Mouse (Mus musculus) CH12.LX (cell line): Measurements from ENCODE around the gene Hic1. TPM values are rescaled to one million over a fixed set of nuclear protein-coding genes. Genes with fewer than 3 reads are reported as not detected.
A peak's percentile ranks its signal among the peaks of the same experiment; 100 is the strongest.

ENCODE experiments used
- DNase-seq: peaks from one replicate; pipeline ENCODE4 v3.0.0-alpha.2; 2013; ENCODE audit errors: extremely low read depth
- H3K27ac ChIP-seq: 2 replicates; pipeline ENCODE4 v1.5.1; 2012; ENCODE audit warnings: low read depth, mild to moderate bottlenecking, control low read depth, moderate library complexity; ENCODE audit not compliant: insufficient read depth
- H3K27me3 ChIP-seq: replicated peaks from 2 replicates; pipeline ENCODE3; 2012; ENCODE audit warnings: inconsistent platforms
- H3K36me3 ChIP-seq, 2 experiments: replicated peaks in 1 of 2; 2 replicates each; pipeline versions ENCODE3 to v1.6.1; 2012; ENCODE audit warnings: inconsistent platforms in 1 of 2, low read length in 1 of 2, mild to moderate bottlenecking in 1 of 2, mixed read lengths in 1 of 2, moderate library complexity in 1 of 2; ENCODE audit not compliant: control insufficient read depth in 1 of 2, insufficient read depth in 1 of 2
- H3K4me1 ChIP-seq, 2 experiments: 2 replicates each; pipeline ENCODE4 v1.6.1; 2012; ENCODE audit warnings: inconsistent platforms in 1 of 2, moderate library complexity in 1 of 2; ENCODE audit not compliant: insufficient read depth in 2 of 2, control insufficient read depth in 1 of 2
- H3K4me2 ChIP-seq: 2 replicates; pipeline ENCODE4 v1.6.1; 2012; ENCODE audit warnings: low read depth, mild to moderate bottlenecking, control low read depth; ENCODE audit not compliant: poor library complexity, insufficient read depth, severe bottlenecking
- H3K4me3 ChIP-seq, 3 experiments: fragments of 150-350 bp in 1 of 3; sonication (generic) in 1 of 3; replicated peaks in 1 of 3; 2 replicates each; pipeline versions ENCODE3 to v1.5.1; 2011 to 2012; ENCODE audit warnings: low read depth in 2 of 3, low read length in 2 of 3, mild to moderate bottlenecking in 2 of 3, moderate library complexity in 2 of 3, control low read depth in 1 of 3, improper control_type of control experiment in 1 of 3, inconsistent platforms in 1 of 3, mixed read lengths in 1 of 3; ENCODE audit not compliant: poor library complexity in 1 of 3
- H3K79me2 ChIP-seq: replicated peaks from 2 replicates; pipeline ENCODE4 v1.6.1; 2012; ENCODE audit warnings: mild to moderate bottlenecking, moderate library complexity; ENCODE audit not compliant: control insufficient read depth, poor library complexity, insufficient read depth, severe bottlenecking; ENCODE audit errors: extremely low read depth
- H3K9ac ChIP-seq: 2 replicates; pipeline ENCODE4 v1.6.1; 2012; ENCODE audit warnings: low read depth, mild to moderate bottlenecking, control low read depth, moderate library complexity; ENCODE audit not compliant: insufficient read depth
- H3K9me3 ChIP-seq: replicated peaks from 2 replicates; pipeline ENCODE3; 2012; ENCODE audit warnings: low read length, inconsistent platforms, mixed read lengths
- BHLHE40 ChIP-seq: IDR thresholded peaks from 2 replicates; pipeline ENCODE4 v1.6.1; 2011; ENCODE audit warnings: mild to moderate bottlenecking, low read depth, low read length, improper control_type of control experiment
- CTCF ChIP-seq, 2 experiments: IDR thresholded peaks in 1 of 2; conservative IDR thresholded peaks in 1 of 2; 2 replicates each; pipeline ENCODE4 v1.5.1; 2011 to 2012; ENCODE audit warnings: low read depth in 2 of 2, low read length in 2 of 2, improper control_type of control experiment in 1 of 2, inconsistent platforms in 1 of 2, mild to moderate bottlenecking in 1 of 2, moderate library complexity in 1 of 2
- ETS1 ChIP-seq: conservative IDR thresholded peaks from 2 replicates; pipeline ENCODE4 v1.6.1; 2012; ENCODE audit warnings: low read depth, mild to moderate bottlenecking, inconsistent platforms, low read length, improper control_type of control experiment, moderate library complexity
- IRF4 ChIP-seq: IDR thresholded peaks from 2 replicates; pipeline ENCODE4 v1.6.1; 2014; ENCODE audit warnings: low read depth, mild to moderate bottlenecking, inconsistent platforms, low read length, improper control_type of control experiment
- JUN ChIP-seq: IDR thresholded peaks from 2 replicates; pipeline ENCODE4 v1.6.1; 2011; ENCODE audit warnings: low read depth, mild to moderate bottlenecking, low read length, improper control_type of control experiment, moderate library complexity; ENCODE audit not compliant: insufficient read depth
- MAFK ChIP-seq: IDR thresholded peaks from 2 replicates; pipeline ENCODE4 v1.6.1; 2011; ENCODE audit warnings: low read length, improper control_type of control experiment; ENCODE audit not compliant: insufficient replicate concordance
- MAX ChIP-seq: IDR thresholded peaks from 2 replicates; pipeline ENCODE4 v1.6.1; 2011; ENCODE audit warnings: low read length, improper control_type of control experiment
- MXI1 ChIP-seq: IDR thresholded peaks from 2 replicates; pipeline ENCODE4 v1.6.1; 2011; ENCODE audit warnings: mild to moderate bottlenecking, low read depth, low read length, improper control_type of control experiment
- NRF1 ChIP-seq: IDR thresholded peaks from 2 replicates; pipeline ENCODE4 v1.6.1; 2014; ENCODE audit warnings: low read depth, mild to moderate bottlenecking, inconsistent platforms, low read length, improper control_type of control experiment, moderate library complexity
- POLR2AphosphoS2 ChIP-seq: IDR thresholded peaks from 2 replicates; pipeline ENCODE4 v1.6.1; 2011; ENCODE audit warnings: low read depth, low read length, improper control_type of control experiment
- SIN3A ChIP-seq: IDR thresholded peaks from 2 replicates; pipeline ENCODE4 v1.6.1; 2012; ENCODE audit warnings: low read length, improper control_type of control experiment, inconsistent platforms
- TBP ChIP-seq: conservative IDR thresholded peaks from 2 replicates; pipeline ENCODE4 v1.6.1; 2011; ENCODE audit warnings: low read depth, low read length, improper control_type of control experiment
- UBTF ChIP-seq: IDR thresholded peaks from 2 replicates; pipeline ENCODE4 v1.6.1; 2012; ENCODE audit warnings: low read depth, mild to moderate bottlenecking, inconsistent platforms, low read length, improper control_type of control experiment, moderate library complexity
- USF1 ChIP-seq: IDR thresholded peaks from 2 replicates; pipeline ENCODE4 v1.6.1; 2014; ENCODE audit warnings: low read depth, mild to moderate bottlenecking, inconsistent platforms, low read length, improper control_type of control experiment
- USF2 ChIP-seq: conservative IDR thresholded peaks from 2 replicates; pipeline ENCODE4 v1.6.1; 2011; ENCODE audit warnings: low read depth, low read length, improper control_type of control experiment
- dilution Hi-C: fragments of 300-500 bp; cut with MboI; formaldehyde crosslinking; loops from 2 replicates; pipeline ENCODE4 v1.14.3; 2020; ENCODE audit warnings: low sequenced_read_pairs; ENCODE audit not compliant: extremely low pct_unique_long_range_greater_than_20kb, extremely low pct_ligation_motif_present
- in situ Hi-C: fragments of 300-500 bp; cut with MboI; formaldehyde crosslinking; loops from 3 replicates; pipeline ENCODE4 v1.14.3; 2019; ENCODE audit warnings: low sequenced_read_pairs, low pct_ligation_motif_present, low pct_unique_long_range_greater_than_20kb, mixed read lengths
- polyA plus RNA-seq: library from polyadenylated mRNA; unstranded; fragments of >175 nt; gene quantifications from 2 replicates; pipeline ENCODE4 v1.2.1, GENCODE M21; 2012; ENCODE audit warnings: low read depth; ENCODE audit not compliant: insufficient read length
- total RNA-seq, 2 experiments: library from RNA; depleted of rRNA; stranded (reverse); fragments of 300-350 nt in 1 of 2; fragments of >200 nt in 1 of 2; gene quantifications; 2 replicates each; pipeline ENCODE4 v1.2.3; 2012 to 2014

Gene Hic1
- total and polyA plus RNA-seq, 3 experiments, result 2.9 to 6.4 (median 5.7) TPM

DNA sequence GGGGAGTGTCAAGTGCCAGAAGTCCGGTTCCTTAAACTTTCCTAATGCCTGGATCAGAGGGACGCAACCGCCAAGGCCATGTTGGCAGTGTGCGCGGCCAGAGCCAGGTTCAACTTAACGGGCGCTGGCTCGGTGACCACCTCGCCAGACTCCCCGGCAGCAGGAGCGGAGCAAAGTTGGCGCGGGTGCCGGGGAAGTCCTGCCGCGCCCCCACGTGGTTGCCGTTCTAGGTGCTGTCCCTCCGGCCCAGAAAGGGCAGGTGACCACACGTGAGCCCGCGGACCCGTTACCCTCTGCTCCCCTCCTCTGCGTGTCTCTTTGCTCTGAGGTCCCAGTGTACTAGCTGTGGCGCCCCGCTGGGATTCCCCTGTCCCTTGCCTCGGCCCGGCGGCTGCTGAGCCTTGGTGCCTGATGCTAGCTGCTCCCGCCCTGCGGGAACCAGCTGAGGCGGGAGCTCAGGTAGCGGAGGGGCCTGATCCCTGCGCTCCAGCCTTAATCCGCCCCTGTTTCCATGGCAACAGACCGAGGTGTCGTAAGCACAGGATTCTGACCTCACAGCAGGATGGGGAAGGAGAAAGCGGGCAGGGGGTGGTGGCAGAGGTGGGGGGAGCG lies 25.6 kb upstream of the Hic1 start:
- no peak for DNase-seq
- Histone ChIP-seq H3K4me2 (peak overlapping the region; percentile 89), H3K9ac (no peak overlapping the region), H3K9me3 (peaks cover 10% of the 10 kb centered on the region), H3K27me3 (peaks cover 68% of the 10 kb centered on the region), H3K4me1 (peaks cover 21 to 44% of the 10 kb centered on the region in 2 experiments), H3K79me2 (peaks cover 2% of the 10 kb centered on the region; the same call in 1 of the 2 replicates), H3K36me3 (no peaks in the 10 kb centered on the region), H3K27ac (no peak overlapping the region), H3K4me3 (peak overlapping the region in 1 of 3 experiments; percentile 21)
- in situ Hi-C loops (loop anchor here (5.0 kb wide), 2 partner anchors 32 to 92 kb away; no protein-coding TSS in a partner anchor), dilution Hi-C loops (no loop called here)
- TF ChIP-seq SIN3A, result no peak
- TF ChIP-seq BHLHE40, result peak; percentile 97
- TF ChIP-seq JUN, result no peak
- peak; percentile 74; the same call in 1 of the 2 replicates for TF ChIP-seq MXI1
- TF ChIP-seq USF1, result peak; percentile 55
- no peak for TF ChIP-seq POLR2AphosphoS2
- TF ChIP-seq IRF4, result peak; percentile 25; the same call in 1 of the 2 replicates
- TF ChIP-seq CTCF (conservative IDR thresholded peaks at IDR 0.05 in 1 of 2, IDR thresholded peaks at IDR 0.05 in 1 of 2; ENCODE audit: low read depth in 2 of 2, low read length in 2 of 2), result peak in 1 of 2 experiments; percentile 40; a peak in 2 of 4 replicates
- 0 out of 2 replicates have a peak, but pooled peaks have one; percentile 26 for TF ChIP-seq NRF1
- no peak for TF ChIP-seq MAFK
- TF ChIP-seq ETS1, result peak; percentile 61; the same call in 1 of the 2 replicates
- peak; percentile 63; the same call in 1 of the 2 replicates for TF ChIP-seq MAX
- TF ChIP-seq TBP, result no peak

DNA sequence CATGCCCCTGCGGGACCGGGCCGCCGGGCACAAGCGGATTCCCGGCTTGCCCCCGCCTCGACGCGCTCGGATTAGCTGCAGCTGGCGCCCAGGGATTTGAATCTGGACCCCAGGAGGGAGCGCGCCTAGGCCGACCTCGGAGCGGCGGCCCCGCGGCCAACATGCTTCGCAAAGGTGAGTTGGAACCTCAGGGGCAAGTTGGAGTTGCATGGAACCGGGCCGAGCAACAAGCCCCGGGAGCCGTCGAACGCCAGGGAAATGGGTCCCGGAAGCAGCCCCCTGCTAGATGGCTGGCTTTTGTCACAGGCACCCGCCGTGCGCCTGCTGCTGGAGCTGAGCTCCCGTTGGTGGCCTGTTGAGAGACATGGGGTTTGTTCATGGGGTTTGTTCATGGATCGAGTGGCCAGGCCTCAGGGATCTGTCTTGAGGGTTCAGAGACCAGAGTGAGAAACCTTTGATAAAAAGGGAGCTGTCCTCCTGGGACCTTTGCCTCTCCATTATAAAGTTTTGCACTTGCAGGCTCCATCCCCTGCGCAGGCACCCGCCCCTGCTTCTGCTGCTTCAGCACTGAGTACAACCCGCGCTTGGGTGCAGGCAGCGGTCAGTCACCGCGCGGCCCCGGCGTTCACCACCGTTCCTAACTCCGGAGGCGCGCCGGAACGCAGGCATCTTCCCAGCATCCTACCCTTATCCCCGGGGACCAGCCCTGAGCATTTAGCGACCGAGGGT lies 25.0 kb upstream of the Hic1 start:
- H3K9me3 ChIP-seq, result peaks cover 8% of the 10 kb centered on the region
- no peaks in the 10 kb centered on the region for H3K36me3 ChIP-seq
- no peak overlapping the region for H3K27ac ChIP-seq
- no peak overlapping the region for H3K9ac ChIP-seq
- H3K4me2 ChIP-seq, result peak overlapping the region; percentile 89
- peaks cover 62% of the 10 kb centered on the region for H3K27me3 ChIP-seq
- DNase-seq, result no peak
- peaks cover 9% of the 10 kb centered on the region; the same call in 1 of the 2 replicates for H3K79me2 ChIP-seq
- dilution Hi-C loops, result no loop called here
- TF ChIP-seq USF2, result no peak
- peak; percentile 1; the same call in 1 of the 2 replicates for TF ChIP-seq UBTF
- TF ChIP-seq, all 38 proteins: peak for 1
- peak overlapping the region in 1 of 3 experiments; percentile 57 for H3K4me3 ChIP-seq
- in situ Hi-C loops, result loop anchor here (5.0 kb wide), 2 partner anchors 33 to 93 kb away; no protein-coding TSS in a partner anchor
- peaks cover 21 to 44% of the 10 kb centered on the region in 2 experiments for H3K4me1 ChIP-seq
